Mouse (Mus musculus): Measurements from ENCODE around the gene Aplp2.
"Not testable (repeated sequence)": the region's sequence is repeated elsewhere in the genome, so short reads cannot be mapped to it uniquely, and the experiment has no call there.

The Aplp2 gene

GRCm38 (mm10) chr9:31181291-31182085, 30.1 kb downstream of the Aplp2 start:
- no peak for DNase-seq (ENCODE audit: low read depth, low spot score)

- peak; percentile 23 for DNase-seq (ENCODE audit: low read depth, low spot score)
Measured at GRCm38 (mm10) chr9:31177692-31178091, 33.9 kb downstream of the Aplp2 start.

GRCm38 (mm10) chr9:31176379-31177130, 35.1 kb downstream of the Aplp2 start:
- DNase-seq (ENCODE audit: low read depth, low spot score), result peak; percentile 76

- DNase-seq (ENCODE audit: low read depth, low spot score), result peak; percentile 64
Measured at GRCm38 (mm10) chr9:31175978-31176377, 35.6 kb downstream of the Aplp2 start.

GRCm38 (mm10) chr9:31175346-31175745, 36.3 kb downstream of the Aplp2 start:
- DNase-seq (ENCODE audit: low read depth, low spot score), result no peak

GRCm38 (mm10) chr9:31168356-31169093, 43.1 kb downstream of the Aplp2 start:
- no peak for DNase-seq (ENCODE audit: low read depth, low spot score)

GRCm38 (mm10) chr9:31167305-31167704, 44.3 kb downstream of the Aplp2 start:
- no peak for DNase-seq (ENCODE audit: low read depth, low spot score)

- DNase-seq (ENCODE audit: low read depth, low spot score), result not testable (repeated sequence)
Measured at GRCm38 (mm10) chr9:31165505-31165904, 46.1 kb downstream of the Aplp2 start.

GRCm38 (mm10) chr9:31163327-31163726, 48.3 kb downstream of the Aplp2 start:
- DNase-seq (ENCODE audit: low read depth, low spot score), result no peak

GRCm38 (mm10) chr9:31162911-31163310, 48.7 kb downstream of the Aplp2 start:
- no peak for DNase-seq (ENCODE audit: low read depth, low spot score)

- DNase-seq (ENCODE audit: low read depth, low spot score), result no peak
Measured at GRCm38 (mm10) chr9:31159910-31160309, 51.7 kb downstream of the Aplp2 start.

GRCm38 (mm10) chr9:31156594-31156993, 55.0 kb downstream of the Aplp2 start:
- no peak for DNase-seq (ENCODE audit: low read depth, low spot score)

- peak; percentile 27 for DNase-seq (ENCODE audit: low read depth, low spot score)
Measured at GRCm38 (mm10) chr9:31151050-31151449, 60.6 kb downstream of the Aplp2 start.

- no peak for DNase-seq (ENCODE audit: low read depth, low spot score)
Measured at GRCm38 (mm10) chr9:31148135-31148534, 63.5 kb downstream of the Aplp2 start.

GRCm38 (mm10) chr9:31145272-31145925, 66.2 kb downstream of the Aplp2 start:
- no peak for DNase-seq (ENCODE audit: low read depth, low spot score)

GRCm38 (mm10) chr9:31142924-31143323, 68.7 kb downstream of the Aplp2 start:
- DNase-seq (ENCODE audit: low read depth, low spot score), result no peak

- DNase-seq (ENCODE audit: low read depth, low spot score), result no peak
Measured at GRCm38 (mm10) chr9:31133131-31133530, 78.5 kb downstream of the Aplp2 start.

GRCm38 (mm10) chr9:31131205-31131968, 80.2 kb downstream of the Aplp2 start, which contains the start of gene St14:
Gene St14, minus strand, starts transcription at chr9:31131853.
- no peak for DNase-seq (ENCODE audit: low read depth, low spot score)

- no peak for DNase-seq (ENCODE audit: low read depth, low spot score)
Measured at GRCm38 (mm10) chr9:31130357-31131204, 81.0 kb downstream of the Aplp2 start.

GRCm38 (mm10) chr9:31129956-31130355, 81.7 kb downstream of the Aplp2 start:
- DNase-seq (ENCODE audit: low read depth, low spot score), result no peak

All from telencephalon, adult 2 months (tissue).